Mouse (Mus musculus): ENCODE measurements at regions not wholly inside any gene's neighbourhood (a gene's known extent, or its start where the extent isn't known, plus 50 kb on each side); places are given as distances from the start of the nearest gene placed in this dataset.

- TF ChIP-seq MEF2A (IDR thresholded peaks at IDR 0.05; ENCODE audit: extremely low read depth, insufficient replicate concordance, low read depth, low read length, poor library complexity, severe bottlenecking): no peak
- TF ChIP-seq POLR2AphosphoS2 (IDR thresholded peaks at IDR 0.05; ENCODE audit: low read length): no peak
Observed at GRCm38 (mm10) chr7:133477933-133478332, 124.0 kb downstream of the Tex36 start.
